Mouse (Mus musculus) activated CD4-positive, CD25-positive, alpha-beta regulatory T cell, adult 4 months (primary cell): ENCODE data around the gene Hs1bp3. TPM values are rescaled to one million over a fixed set of nuclear protein-coding genes. Genes with fewer than 3 reads are reported as not detected.

Experiments
- ATAC-seq: one replicate; pipeline ENCODE4 v1.8.0; 2017
- polyA plus RNA-seq, 2 experiments: library from polyadenylated mRNA; unstranded; fragments of 100-300 nt; shearing (Covaris generic); gene quantifications; one replicate each; pipeline ENCODE4 v1.2.1; 2017

Hs1bp3 gene
- 1 to 10 TPM; 3.3 TPM for polyA plus RNA-seq

- ATAC-seq = peak; percentile 92
Measured at GRCm38 (mm10) chr12:8313270-8313771, at the start of gene Hs1bp3. TSS of gene Hs1bp3 (plus strand) at chr12:8313432.

- ATAC-seq = no peak
Measured at GRCm38 (mm10) chr12:8266311-8266710, 46.9 kb upstream of the Hs1bp3 start.

- no peak for ATAC-seq
Measured at GRCm38 (mm10) chr12:8269627-8270026, 43.6 kb upstream of the Hs1bp3 start.

GRCm38 (mm10) chr12:8271405-8271804 is 41.8 kb upstream of the Hs1bp3 start:
- ATAC-seq = no peak

DNA sequence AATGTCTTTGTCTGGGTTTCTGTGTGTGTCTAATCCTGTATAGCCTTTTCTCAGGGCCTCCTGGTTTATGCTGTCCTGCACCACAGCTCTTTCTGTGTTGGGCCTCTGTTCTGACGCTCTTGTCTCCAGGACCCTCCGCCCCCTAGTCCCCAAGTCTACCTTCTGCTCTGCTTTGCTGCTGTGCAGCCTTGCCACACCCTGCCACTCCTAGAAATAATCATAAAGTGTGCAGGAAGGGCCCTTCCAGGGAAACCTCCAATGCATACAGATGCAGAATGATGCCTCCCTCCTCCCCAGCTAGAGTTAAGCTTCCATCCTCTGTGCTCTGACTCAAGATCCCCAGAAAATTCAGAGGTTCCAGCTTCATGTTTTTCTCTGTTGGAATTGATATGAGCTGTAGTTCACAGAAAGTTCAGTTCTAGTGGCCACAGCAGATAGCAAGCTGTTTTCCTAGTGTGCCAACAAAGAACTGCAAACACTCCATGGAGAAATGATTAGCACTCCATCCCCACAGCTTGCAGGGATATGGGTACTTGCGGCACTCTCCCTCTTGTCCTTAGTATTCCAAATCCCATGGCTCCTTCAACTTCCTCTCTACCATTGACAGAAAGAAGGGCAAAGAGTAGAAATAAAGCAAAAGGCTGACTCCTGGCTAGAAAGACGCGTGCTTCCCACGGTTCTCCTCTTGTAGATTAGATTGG is 39.6 kb upstream of the Hs1bp3 start:
- no peak for ATAC-seq

DNA sequence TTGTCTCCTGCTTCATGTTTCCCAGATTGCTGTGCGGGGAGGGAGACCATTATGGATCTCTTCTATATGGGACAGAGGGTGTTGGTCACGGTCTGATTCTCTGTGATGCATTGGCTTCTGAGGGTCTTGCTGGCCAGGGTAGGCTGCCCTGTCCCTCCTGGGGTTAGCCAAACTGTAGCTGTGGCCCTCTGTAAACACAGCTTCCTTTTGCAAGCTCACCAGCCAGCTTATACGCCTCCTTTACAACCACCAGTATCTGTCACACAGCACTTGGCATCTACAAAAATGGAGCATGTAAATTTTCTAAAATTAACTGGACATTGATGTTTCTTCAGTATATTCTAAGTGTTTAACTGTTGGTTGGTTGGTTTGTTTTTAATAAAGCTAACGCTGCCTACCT is 37.8 kb upstream of the Hs1bp3 start:
- no peak for ATAC-seq

DNA sequence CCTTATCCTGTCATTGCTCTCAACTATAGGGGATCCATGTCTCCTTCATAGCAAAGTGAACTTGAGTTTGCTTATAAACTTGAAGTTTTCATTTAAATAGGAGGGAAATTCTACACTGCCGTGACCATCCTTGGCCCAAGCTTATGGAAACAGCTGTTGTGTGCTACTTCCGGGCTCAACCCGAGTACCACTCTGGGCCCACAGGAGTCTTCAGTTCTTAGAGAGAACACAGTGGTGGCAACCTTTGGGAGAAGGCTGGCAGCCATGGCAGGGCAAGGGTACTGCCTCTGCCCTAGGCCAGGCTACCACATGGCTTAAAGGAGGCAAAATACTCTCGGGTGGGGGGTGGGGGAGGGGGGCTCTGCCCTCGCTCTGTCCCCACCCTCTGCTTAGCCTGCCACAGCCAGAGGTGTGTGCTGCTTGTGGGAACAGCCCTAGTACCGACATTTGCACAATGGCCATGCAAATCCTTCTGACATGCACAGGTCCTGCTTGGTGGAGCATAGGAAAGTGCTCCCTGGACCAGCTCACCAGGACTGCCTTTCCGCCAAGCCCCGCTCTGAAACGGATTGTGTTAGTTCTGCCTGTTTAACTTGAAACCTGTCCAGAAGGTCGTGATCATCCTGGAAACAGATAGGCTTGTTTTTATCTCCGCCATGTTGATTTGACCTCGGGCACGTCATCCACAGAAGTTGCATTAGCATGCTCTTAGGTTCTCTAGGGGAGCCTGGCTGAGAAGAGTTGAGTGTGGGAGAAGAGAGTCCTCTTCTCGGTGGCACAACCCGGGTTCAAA is 31.8 kb upstream of the Hs1bp3 start:
- ATAC-seq = no peak

DNA sequence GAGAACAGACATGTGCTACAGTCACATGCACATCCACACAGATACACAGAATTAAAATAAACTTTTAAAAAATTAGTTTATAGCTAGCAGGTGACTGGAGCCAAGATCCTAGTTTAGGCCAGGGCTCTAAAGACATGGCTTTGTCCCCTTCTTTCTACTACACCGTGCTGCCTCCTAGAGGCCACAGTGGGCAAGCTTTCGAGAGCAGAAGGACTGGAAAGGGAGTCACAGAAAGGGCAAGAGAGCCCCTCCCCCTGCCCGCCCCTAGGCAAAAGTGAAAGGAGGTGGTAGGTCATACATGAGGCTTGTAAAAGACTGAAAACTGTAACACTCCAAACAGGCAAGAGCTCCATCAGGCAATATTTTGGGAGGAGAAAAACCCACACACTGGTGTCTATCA is 25.3 kb upstream of the Hs1bp3 start:
- ATAC-seq = no peak

- ATAC-seq = no peak
Measured at GRCm38 (mm10) chr12:8289099-8289498, 24.1 kb upstream of the Hs1bp3 start.

- no peak for ATAC-seq
Measured at GRCm38 (mm10) chr12:8289499-8289898, 23.7 kb upstream of the Hs1bp3 start.

GRCm38 (mm10) chr12:8291157-8291853 is 21.9 kb upstream of the Hs1bp3 start:
- ATAC-seq = no peak

DNA sequence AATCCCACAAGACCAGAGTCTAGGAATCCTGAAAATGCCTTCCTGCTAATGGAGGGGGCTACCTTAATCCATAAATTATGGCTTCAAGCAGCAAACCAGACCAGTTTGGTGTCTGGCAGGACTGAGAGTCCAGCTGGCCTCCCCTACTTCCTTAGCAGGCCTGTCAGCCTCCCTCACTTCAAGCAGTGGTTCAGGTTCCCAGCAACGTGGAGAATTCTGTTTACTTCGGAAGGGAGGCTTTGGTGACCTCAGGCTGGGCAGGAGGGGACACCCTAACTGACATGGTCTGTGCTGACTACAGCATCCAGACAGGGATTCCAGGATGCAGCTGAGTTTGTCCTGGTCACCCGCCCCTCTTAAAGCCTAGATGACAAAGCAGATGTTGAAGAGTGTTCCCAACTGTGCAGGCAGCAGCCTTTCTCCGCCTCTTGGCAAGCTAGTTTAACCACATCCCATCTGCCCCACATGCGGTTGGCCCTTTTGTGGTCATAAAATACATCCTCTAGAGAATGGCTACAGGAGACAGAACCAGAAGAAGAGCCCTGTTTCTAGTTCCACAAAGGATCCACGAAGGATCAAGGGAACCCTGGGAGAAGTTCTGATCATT is 17.8 kb upstream of the Hs1bp3 start:
- ATAC-seq = no peak

DNA sequence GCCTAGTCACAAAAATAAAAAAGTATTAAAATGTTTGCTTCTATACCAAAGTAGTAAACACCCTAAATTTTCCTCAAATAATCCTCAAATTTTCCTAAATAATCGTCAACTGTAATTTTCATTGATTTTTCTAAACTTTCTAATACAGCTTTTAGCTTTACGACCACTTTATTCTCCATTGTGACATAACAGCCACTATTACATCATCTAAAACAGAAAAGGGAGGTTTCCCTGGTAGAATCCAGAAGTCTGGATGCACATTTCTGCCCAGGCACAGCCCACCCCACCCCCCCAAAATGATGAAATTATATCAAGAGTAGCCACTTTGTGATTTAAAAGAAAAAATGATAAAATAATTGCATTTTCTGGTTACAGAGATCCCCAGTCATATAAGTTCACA is 17.1 kb upstream of the Hs1bp3 start:
- ATAC-seq = no peak

GRCm38 (mm10) chr12:8297586-8298214 is 15.5 kb upstream of the Hs1bp3 start:
- no peak for ATAC-seq

DNA sequence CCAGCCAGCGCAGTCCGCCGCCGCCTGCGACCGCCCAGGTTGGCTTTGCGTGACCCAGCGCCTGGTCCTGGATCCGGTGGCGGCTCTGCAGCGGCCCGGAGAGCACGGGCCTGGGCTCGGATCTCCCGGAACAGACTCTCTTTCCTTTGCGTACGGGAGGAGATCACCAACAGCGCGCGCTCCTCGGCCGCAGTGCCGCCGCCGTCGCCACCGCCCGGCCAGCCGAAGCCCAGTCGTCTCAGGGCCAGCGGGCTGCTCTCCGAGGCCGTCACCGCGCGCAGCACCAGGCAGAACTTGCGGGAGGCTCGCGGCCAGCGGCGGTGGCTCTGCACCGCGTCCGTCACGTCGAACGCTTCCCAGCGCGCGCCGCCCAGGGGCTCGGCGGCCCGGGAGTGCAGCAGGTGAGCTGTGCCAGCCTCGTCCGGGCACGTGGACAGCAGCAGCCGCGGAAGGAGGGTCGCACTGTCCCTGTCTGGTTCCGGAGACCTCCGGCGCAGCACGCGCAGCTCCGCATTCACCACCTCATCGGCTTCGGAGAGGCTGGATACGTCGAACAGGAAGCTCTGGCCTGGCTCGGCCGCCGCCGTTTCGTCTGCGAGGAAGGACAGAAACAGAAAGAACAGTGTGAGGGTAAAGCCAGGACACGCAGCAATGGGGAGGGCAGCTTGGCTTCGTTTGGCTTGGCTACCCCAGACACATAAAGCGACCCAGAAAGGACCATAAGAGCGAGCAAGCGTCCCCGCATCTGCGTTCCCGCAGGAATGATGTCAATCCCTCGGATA is 14.7 kb upstream of the Hs1bp3 start:
- ATAC-seq = no peak

DNA sequence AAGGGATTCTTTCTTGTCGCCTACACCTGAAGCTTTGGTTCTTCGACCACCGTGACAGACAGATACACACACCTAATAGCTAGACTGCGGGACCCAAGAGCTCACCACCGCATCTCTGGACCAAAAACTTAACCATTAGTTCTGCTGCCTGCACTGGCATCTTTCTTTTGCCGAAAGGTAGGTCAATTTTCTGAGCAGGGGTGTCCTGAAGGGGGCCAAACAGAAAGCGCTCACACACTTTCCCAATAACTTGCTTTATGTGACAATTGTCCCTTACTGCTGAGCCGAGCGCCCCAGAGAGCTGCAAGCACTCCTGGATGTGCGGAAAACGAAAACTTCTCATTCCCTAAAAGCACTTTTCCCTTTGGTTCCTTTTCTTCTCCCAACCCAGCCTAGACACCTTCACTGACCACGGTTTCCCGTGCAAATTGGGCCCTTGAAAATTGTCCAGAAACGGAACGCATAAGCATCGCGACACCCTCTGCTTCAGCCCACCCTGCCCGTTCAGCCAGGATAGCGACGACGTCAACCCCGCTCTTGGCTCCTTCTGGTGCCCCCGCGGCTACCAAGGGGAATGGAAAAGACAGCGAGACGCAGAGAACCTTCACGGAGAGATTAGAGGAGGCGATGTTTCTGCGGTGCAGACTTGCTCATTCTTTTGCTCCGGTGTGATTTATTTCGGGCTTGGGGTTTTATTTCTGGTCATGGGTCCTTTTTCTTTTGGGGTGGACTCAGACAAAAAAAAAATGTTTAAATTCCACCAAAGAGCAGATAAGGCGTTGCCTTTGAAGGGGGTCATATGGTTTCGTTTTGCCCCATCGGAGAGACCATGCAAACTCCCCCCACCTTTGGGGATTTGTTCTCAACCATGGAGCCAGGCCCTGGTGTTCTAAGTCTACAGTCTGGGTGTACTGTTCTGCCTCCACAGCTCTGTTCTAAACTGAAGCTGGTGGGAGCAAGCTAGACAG is 13.8 kb upstream of the Hs1bp3 start:
- no peak for ATAC-seq

DNA sequence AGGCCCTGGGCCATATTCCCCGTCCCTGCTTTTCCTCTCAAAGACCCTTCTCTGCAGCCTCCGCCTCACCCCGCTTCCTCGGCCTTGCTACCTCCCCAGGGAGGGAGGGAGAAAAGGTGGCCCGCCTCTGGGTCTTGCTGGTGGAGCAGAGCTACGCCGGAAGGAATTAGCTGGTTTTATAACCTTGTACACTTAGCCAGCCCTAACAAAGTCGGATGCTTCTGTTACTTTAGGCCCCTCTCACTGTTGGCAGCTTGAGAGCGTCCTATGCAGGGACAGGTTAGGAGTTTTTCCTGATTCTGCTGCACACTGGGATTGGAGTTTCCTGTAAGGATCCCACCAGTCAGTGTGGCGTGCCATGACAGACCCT is 13.1 kb upstream of the Hs1bp3 start:
- ATAC-seq = no peak

- no peak for ATAC-seq
Measured at GRCm38 (mm10) chr12:8300521-8300920, 12.7 kb upstream of the Hs1bp3 start.

DNA sequence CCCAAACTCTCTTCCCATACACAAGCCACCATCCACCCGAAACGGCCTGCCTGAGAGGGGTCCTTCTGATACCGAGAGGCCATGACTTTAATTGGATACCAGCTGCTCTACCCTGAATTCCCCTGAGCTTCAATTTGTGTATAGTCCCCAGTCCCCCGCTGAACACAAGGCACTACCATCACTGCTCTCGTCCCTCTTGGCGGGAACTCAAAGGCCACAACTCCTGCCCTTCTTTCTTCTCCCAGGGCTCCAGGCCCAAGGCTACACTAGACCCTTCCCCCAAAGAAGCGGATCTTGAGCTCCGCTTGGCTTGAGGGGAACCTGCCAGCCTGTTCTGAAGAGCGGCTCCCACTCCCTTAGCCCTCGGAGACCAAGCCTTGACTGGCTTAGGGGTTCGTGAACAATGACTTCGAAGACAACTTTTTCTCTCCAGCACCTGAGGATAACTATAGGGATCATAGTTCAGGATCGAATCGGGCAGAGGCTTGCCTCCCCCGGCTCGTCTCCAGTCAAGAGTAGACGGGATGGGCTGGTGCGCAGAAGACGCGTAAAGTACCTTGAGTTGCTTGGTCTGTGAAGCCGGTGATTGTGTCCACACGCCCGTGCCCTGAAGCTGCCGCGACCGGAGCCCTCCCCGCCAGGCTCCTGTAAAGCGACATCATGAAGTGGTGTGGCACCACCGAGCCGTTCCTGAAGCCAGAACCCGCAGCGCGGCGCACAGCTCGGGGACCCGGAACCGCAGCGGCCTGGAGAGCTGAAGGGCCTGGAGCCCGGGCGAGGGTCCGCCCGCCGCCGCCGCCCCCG is 12.0 kb upstream of the Hs1bp3 start:
- ATAC-seq = no peak
